Mouse (Mus musculus): ENCODE results near the gene Slc38a6. TPM values are rescaled to one million over a fixed set of nuclear protein-coding genes. Genes with fewer than 3 reads are reported as not detected.
A peak's percentile ranks its signal among the peaks of the same experiment; 100 is the strongest.

Gene Slc38a6
- polyA plus RNA-seq, 2 experiments: 13.1 to 37.6 TPM

- no peaks in the 10 kb centered on the region for H3K9me3 ChIP-seq (ENCODE audit: control insufficient read depth, low read length)
- no peak overlapping the region for H3K4me2 ChIP-seq (replicated peaks; ENCODE audit: low read depth, low read length, severe bottlenecking)
- TF ChIP-seq POLR2A (IDR thresholded peaks at IDR 0.05; ENCODE audit: borderline replicate concordance, extremely low read depth, insufficient read depth, insufficient read length): no peak
- DNase-seq (ENCODE audit: low spot score) (no peak), ATAC-seq (ENCODE audit: low FRiP score, low read depth) (peak; percentile 41; the same call in 1 of the 2 replicates)
- no peaks in the 10 kb centered on the region for H3K27me3 ChIP-seq (ENCODE audit: control insufficient read depth, insufficient read depth, low read length)
- 0 out of 2 replicates have a peak overlapping the region, but pooled peaks have one; percentile 19 for H3K27ac ChIP-seq (replicated peaks; ENCODE audit: low read depth, low read length)
- H3K9ac ChIP-seq (ENCODE audit: low read depth, low read length, severe bottlenecking): no peak overlapping the region
- no peaks in the 10 kb centered on the region for H3K36me3 ChIP-seq (ENCODE audit: control insufficient read depth, insufficient read depth, low read length)
- peaks cover 26% of the 10 kb centered on the region for H3K4me1 ChIP-seq (ENCODE audit: control insufficient read depth, insufficient read depth, low read length)
- WGBS: 67% methylated on average over 5 of the region's 5 CpGs
- H3K4me3 ChIP-seq (replicated peaks; ENCODE audit: low read length): no peak overlapping the region
Measured at GRCm38 (mm10) chr12:73383179-73383510, 96.6 kb downstream of the Slc38a6 start.

- Histone ChIP-seq H3K4me1 (ENCODE audit: control insufficient read depth, insufficient read depth, low read length) (peaks cover 28% of the 10 kb centered on the region), H3K27ac (replicated peaks; ENCODE audit: low read depth, low read length) (no peak overlapping the region)
- no peak for TF ChIP-seq POLR2A (IDR thresholded peaks at IDR 0.05; ENCODE audit: borderline replicate concordance, extremely low read depth, insufficient read depth, insufficient read length)
Measured at GRCm38 (mm10) chr12:73383861-73384260, 97.3 kb downstream of the Slc38a6 start.

DNA sequence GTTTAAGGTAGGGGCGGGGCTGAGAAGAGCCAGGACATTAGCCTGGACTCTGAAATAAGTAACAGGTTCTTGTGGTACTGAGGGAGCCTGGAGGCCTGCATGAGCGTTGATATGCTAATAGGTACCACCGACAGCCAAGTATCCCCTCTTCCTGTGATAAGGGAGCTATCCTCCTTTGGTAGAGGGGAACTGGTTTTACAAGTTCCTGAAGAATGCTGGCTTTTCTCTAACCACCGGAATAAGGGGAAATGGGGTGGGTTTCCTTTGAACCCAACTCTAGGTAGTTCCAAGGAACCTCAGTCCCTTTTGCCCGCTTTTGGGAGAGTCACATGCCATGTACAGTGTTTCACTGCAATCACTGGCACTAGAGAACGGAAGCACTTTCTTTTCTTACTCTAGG, 98.2 kb downstream of the Slc38a6 start:
- no peak overlapping the region for H3K27ac ChIP-seq (replicated peaks; ENCODE audit: low read depth, low read length)
- ATAC-seq (ENCODE audit: low FRiP score, low read depth) (no peak), DNase-seq (ENCODE audit: low spot score) (no peak)
- no peak overlapping the region for H3K4me3 ChIP-seq (replicated peaks; ENCODE audit: low read length)
- no peaks in the 10 kb centered on the region for H3K36me3 ChIP-seq (ENCODE audit: control insufficient read depth, insufficient read depth, low read length)
- no peak overlapping the region for H3K4me2 ChIP-seq (replicated peaks; ENCODE audit: low read depth, low read length, severe bottlenecking)
- no peaks in the 10 kb centered on the region for H3K9me3 ChIP-seq (ENCODE audit: control insufficient read depth, low read length)
- no peaks in the 10 kb centered on the region for H3K27me3 ChIP-seq (ENCODE audit: control insufficient read depth, insufficient read depth, low read length)
- no peak for TF ChIP-seq POLR2A (IDR thresholded peaks at IDR 0.05; ENCODE audit: borderline replicate concordance, extremely low read depth, insufficient read depth, insufficient read length)
- H3K4me1 ChIP-seq (ENCODE audit: control insufficient read depth, insufficient read depth, low read length): peaks cover 30% of the 10 kb centered on the region
- H3K9ac ChIP-seq (ENCODE audit: low read depth, low read length, severe bottlenecking): no peak overlapping the region
- WGBS: 44% methylated on average over 6 of the region's 6 CpGs

More at GRCm38 (mm10) chr12:73383861-73384260, 97.3 kb downstream of the Slc38a6 start:
- Histone ChIP-seq H3K9me3 (ENCODE audit: control insufficient read depth, low read length) (no peaks in the 10 kb centered on the region), H3K36me3 (ENCODE audit: control insufficient read depth, insufficient read depth, low read length) (no peaks in the 10 kb centered on the region), H3K4me3 (replicated peaks; ENCODE audit: low read length) (no peak overlapping the region), H3K9ac (ENCODE audit: low read depth, low read length, severe bottlenecking) (no peak overlapping the region), H3K27me3 (ENCODE audit: control insufficient read depth, insufficient read depth, low read length) (no peaks in the 10 kb centered on the region), H3K4me2 (replicated peaks; ENCODE audit: low read depth, low read length, severe bottlenecking) (no peak overlapping the region)
- 87% methylated on average over 3 of the region's 3 CpGs for WGBS
- DNase-seq (ENCODE audit: low spot score): no peak
- ATAC-seq (ENCODE audit: low FRiP score, low read depth): no peak

DNA sequence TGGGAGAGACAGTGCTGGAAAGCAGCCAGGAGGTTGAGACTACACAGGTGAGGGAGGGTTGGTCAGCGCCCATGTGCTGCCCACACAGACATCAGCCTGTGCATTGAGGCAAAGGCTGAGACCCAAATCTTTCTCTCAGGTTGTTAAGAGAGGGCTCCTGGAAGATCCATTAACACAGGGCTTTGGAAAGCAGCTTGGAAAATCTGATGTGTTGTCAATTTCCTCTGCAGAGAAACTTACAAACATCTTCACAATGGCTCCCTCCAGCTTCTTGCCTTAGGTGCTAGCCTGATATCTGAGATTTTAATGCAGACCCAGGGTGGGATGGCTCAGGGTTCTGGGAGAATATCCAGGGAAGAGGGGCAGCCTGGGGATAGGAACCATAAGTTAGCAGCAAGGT, 105.9 kb downstream of the Slc38a6 start:
- DNase-seq (ENCODE audit: low spot score): peak; percentile 69
- WGBS: 83% methylated on average over 1 of the region's 1 CpGs
- ATAC-seq (ENCODE audit: low FRiP score, low read depth): 0 out of 2 replicates have a peak, but pooled peaks have one; percentile 19
- Histone ChIP-seq H3K27me3 (ENCODE audit: control insufficient read depth, insufficient read depth, low read length) (no peaks in the 10 kb centered on the region), H3K9ac (ENCODE audit: low read depth, low read length, severe bottlenecking) (no peak overlapping the region), H3K4me2 (replicated peaks; ENCODE audit: low read depth, low read length, severe bottlenecking) (no peak overlapping the region), H3K9me3 (ENCODE audit: control insufficient read depth, low read length) (no peaks in the 10 kb centered on the region), H3K4me1 (ENCODE audit: control insufficient read depth, insufficient read depth, low read length) (peaks cover 26% of the 10 kb centered on the region), H3K36me3 (ENCODE audit: control insufficient read depth, insufficient read depth, low read length) (no peaks in the 10 kb centered on the region), H3K27ac (replicated peaks; ENCODE audit: low read depth, low read length) (no peak overlapping the region), H3K4me3 (replicated peaks; ENCODE audit: low read length) (no peak overlapping the region)
- TF ChIP-seq POLR2A (IDR thresholded peaks at IDR 0.05; ENCODE audit: borderline replicate concordance, extremely low read depth, insufficient read depth, insufficient read length): no peak

- H3K27ac ChIP-seq (replicated peaks; ENCODE audit: low read depth, low read length): 0 out of 2 replicates have a peak overlapping the region, but pooled peaks have one; percentile 40
- DNase-seq (ENCODE audit: low spot score) (no peak), ATAC-seq (ENCODE audit: low FRiP score, low read depth) (no peak)
- peaks cover 26% of the 10 kb centered on the region for H3K4me1 ChIP-seq (ENCODE audit: control insufficient read depth, insufficient read depth, low read length)
- no peak overlapping the region for H3K4me3 ChIP-seq (replicated peaks; ENCODE audit: low read length)
- no peaks in the 10 kb centered on the region for H3K9me3 ChIP-seq (ENCODE audit: control insufficient read depth, low read length)
- no peaks in the 10 kb centered on the region for H3K36me3 ChIP-seq (ENCODE audit: control insufficient read depth, insufficient read depth, low read length)
- no peak overlapping the region for H3K4me2 ChIP-seq (replicated peaks; ENCODE audit: low read depth, low read length, severe bottlenecking)
- no peak for TF ChIP-seq POLR2A (IDR thresholded peaks at IDR 0.05; ENCODE audit: borderline replicate concordance, extremely low read depth, insufficient read depth, insufficient read length)
- H3K27me3 ChIP-seq (ENCODE audit: control insufficient read depth, insufficient read depth, low read length): no peaks in the 10 kb centered on the region
- no peak overlapping the region for H3K9ac ChIP-seq (ENCODE audit: low read depth, low read length, severe bottlenecking)
Measured at GRCm38 (mm10) chr12:73393018-73393417, 106.4 kb downstream of the Slc38a6 start.

- Histone ChIP-seq H3K9ac (ENCODE audit: low read depth, low read length, severe bottlenecking) (no peak overlapping the region), H3K4me1 (ENCODE audit: control insufficient read depth, insufficient read depth, low read length) (peaks cover 24% of the 10 kb centered on the region), H3K36me3 (ENCODE audit: control insufficient read depth, insufficient read depth, low read length) (no peaks in the 10 kb centered on the region), H3K4me3 (replicated peaks; ENCODE audit: low read length) (no peak overlapping the region), H3K4me2 (replicated peaks; ENCODE audit: low read depth, low read length, severe bottlenecking) (no peak overlapping the region; the same call in 1 of the 2 replicates), H3K9me3 (ENCODE audit: control insufficient read depth, low read length) (no peaks in the 10 kb centered on the region), H3K27ac (replicated peaks; ENCODE audit: low read depth, low read length) (peak overlapping the region; percentile 40), H3K27me3 (ENCODE audit: control insufficient read depth, insufficient read depth, low read length) (no peaks in the 10 kb centered on the region)
- ATAC-seq (ENCODE audit: low FRiP score, low read depth) (peak; percentile 48), DNase-seq (ENCODE audit: low spot score) (peak; percentile 53)
- 16% methylated on average over 6 of the region's 6 CpGs for WGBS
- TF ChIP-seq POLR2A (IDR thresholded peaks at IDR 0.05; ENCODE audit: borderline replicate concordance, extremely low read depth, insufficient read depth, insufficient read length): no peak
Measured at GRCm38 (mm10) chr12:73393881-73394291, 107.3 kb downstream of the Slc38a6 start.
